Mouse (Mus musculus): ENCODE measurements around the gene Dcpp3. TPM values are rescaled to one million over a fixed set of nuclear protein-coding genes. Genes with fewer than 3 reads are reported as not detected.

Dcpp3 gene
- polyA plus RNA-seq (2014; fragmentation: Illumina TruSeq; extraction: RNeasy Lipid Tissue Mini Kit (QIAGEN cat#74804); ENCODE audit: low read depth, low replicate concordance) = not detected

DNA sequence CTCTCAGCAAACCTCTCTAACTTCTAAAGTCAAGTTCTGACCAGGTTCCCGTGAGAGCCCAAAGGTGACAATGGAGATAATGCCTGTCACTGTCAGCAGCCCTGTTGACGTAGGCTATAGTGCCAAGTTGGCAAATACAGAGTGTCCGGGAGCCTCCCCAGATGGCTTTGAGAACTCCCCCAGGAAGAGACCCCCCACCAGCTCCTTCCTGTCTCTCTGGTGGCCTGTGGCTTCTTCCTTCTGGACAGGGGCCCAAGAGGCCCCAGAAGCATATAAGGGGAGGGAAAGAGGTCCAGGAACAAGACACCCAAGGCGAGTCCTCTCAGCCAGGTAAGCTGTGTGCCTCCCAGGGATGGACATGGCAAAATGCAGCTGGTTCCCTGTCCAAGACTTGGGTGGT is at the start of gene Dcpp3:
Gene Dcpp3, plus strand, starts transcription at position 301 of the 400 bp plus-strand sequence.

DNA sequence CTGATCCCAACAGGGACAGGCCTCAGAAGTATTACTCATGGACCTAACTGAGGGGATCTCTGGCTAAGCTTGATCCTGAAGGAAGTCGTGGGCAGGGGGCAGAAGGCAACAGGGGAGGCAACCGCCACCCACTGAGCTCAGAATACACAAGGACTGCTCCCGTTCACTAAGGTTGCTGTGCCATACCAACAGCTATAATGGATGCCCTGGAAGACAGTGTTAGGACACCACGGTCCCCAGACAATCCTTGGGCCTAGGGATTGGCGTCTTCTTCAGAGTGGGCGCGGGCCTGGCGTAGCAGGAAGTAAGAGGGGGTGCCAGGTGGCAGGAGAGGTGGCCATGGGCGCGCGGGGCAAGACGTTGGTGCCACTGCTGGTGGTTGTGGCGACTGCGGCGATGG is 49.5 kb upstream of the Dcpp3 start, which contains the start of gene Prss21:
Gene Prss21, plus strand, starts transcription at position 301 of the 400 bp plus-strand sequence.

DNA sequence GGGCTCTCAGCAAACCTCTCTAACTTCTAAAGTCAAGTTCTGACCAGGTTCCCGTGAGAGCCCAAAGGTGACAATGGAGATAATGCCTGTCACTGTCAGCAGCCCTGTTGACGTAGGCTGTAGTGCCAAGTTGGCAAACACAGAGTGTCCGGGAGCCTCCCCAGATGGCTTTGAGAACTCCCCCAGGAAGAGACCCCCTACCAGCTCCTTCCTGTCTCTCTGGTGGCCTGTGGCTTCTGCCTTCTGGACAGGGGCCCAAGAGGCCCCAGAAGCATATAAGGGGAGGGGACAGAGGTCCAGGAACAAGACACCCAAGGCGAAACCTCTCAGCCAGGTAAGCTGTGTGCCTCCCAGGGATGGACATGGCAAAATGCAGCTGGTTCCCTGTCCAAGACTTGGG is 36.7 kb upstream of the Dcpp3 start, which contains the start of the genes Dcpp1 and Dcpp2:
Gene Dcpp1, plus strand, starts transcription at position 301 of the 400 bp plus-strand sequence.
Gene Dcpp2, plus strand, starts transcription at position 305 of the 400 bp plus-strand sequence.

DNA sequence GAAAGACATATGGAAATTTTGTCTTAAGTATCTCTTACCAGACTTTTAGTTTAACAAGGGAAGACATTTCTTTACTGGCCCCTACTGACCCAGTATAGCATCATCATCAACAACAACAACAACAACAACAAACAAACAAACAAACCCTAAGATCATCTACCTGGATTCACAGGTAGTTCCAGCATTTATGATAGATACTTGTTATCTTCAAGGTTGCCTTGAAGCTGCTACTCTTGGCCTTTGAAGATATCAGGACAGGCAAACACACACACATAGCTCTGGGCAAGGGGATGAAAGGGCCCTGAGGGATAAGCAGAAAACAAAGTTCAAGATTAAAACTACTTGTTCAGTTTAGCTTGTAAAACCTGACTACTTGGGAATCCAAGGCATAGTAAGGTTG is 24.1 kb downstream of the Dcpp3 start, which contains the start of gene Sbp:
Gene Sbp, plus strand, starts transcription at position 301 of the 400 bp plus-strand sequence.

DNA sequence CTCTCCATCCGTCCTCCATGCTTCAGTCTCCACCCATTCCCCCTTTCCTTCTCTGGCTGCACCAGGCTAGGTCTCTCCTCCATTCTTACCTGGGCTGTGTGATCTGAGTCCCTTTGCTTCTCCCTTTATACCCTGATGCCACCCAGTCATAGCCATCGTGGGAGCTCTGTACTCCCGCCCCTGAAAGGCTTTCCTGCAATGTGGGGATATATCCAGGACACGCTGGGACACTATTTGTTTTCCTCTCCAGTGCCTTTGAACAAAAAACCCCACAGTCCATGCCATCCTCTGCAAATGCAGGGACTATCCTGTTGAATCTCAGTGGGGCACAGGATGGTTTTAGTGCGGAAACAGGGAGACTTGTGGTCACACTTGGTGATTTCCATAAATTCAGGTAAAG is 37.9 kb downstream of the Dcpp3 start, which contains the start of gene Sbpl:
Gene Sbpl, minus strand, starts transcription at position 101 of the 400 bp plus-strand sequence.

Other genes with a start within 250 kb of the Dcpp3 start
- 7.0 TPM for gene Hcfc1r1, start 243.9 kb upstream of the Dcpp3 start, polyA plus RNA-seq (2014; fragmentation: Illumina TruSeq; extraction: RNeasy Lipid Tissue Mini Kit (QIAGEN cat#74804); ENCODE audit: low read depth, low replicate concordance)
- 1.8 TPM for gene Thoc6, start 243.6 kb upstream of the Dcpp3 start, polyA plus RNA-seq (2014; fragmentation: Illumina TruSeq; extraction: RNeasy Lipid Tissue Mini Kit (QIAGEN cat#74804); ENCODE audit: low read depth, low replicate concordance)
- gene Tnfrsf12a, start 240.0 kb upstream of the Dcpp3 start, polyA plus RNA-seq (2014; fragmentation: Illumina TruSeq; extraction: RNeasy Lipid Tissue Mini Kit (QIAGEN cat#74804); ENCODE audit: low read depth, low replicate concordance) = 0.65 TPM
- 0.32 TPM for gene Cldn6, start 238.2 kb upstream of the Dcpp3 start, polyA plus RNA-seq (2014; fragmentation: Illumina TruSeq; extraction: RNeasy Lipid Tissue Mini Kit (QIAGEN cat#74804); ENCODE audit: low read depth, low replicate concordance)
- gene Cldn9, start 233.4 kb upstream of the Dcpp3 start, polyA plus RNA-seq (2014; fragmentation: Illumina TruSeq; extraction: RNeasy Lipid Tissue Mini Kit (QIAGEN cat#74804); ENCODE audit: low read depth, low replicate concordance) = not detected
- gene 1520401A03Rik, start 194.7 kb upstream of the Dcpp3 start, polyA plus RNA-seq (2014; fragmentation: Illumina TruSeq; extraction: RNeasy Lipid Tissue Mini Kit (QIAGEN cat#74804); ENCODE audit: low read depth, low replicate concordance) = not detected
- not detected for gene Pkmyt1, start 191.1 kb upstream of the Dcpp3 start, polyA plus RNA-seq (2014; fragmentation: Illumina TruSeq; extraction: RNeasy Lipid Tissue Mini Kit (QIAGEN cat#74804); ENCODE audit: low read depth, low replicate concordance)
- gene Paqr4, start 176.6 kb upstream of the Dcpp3 start, polyA plus RNA-seq (2014; fragmentation: Illumina TruSeq; extraction: RNeasy Lipid Tissue Mini Kit (QIAGEN cat#74804); ENCODE audit: low read depth, low replicate concordance) = 0.65 TPM
- gene Kremen2, start 171.6 kb upstream of the Dcpp3 start, polyA plus RNA-seq (2014; fragmentation: Illumina TruSeq; extraction: RNeasy Lipid Tissue Mini Kit (QIAGEN cat#74804); ENCODE audit: low read depth, low replicate concordance) = not detected
- gene Flywch1, start 145.9 kb upstream of the Dcpp3 start, polyA plus RNA-seq (2014; fragmentation: Illumina TruSeq; extraction: RNeasy Lipid Tissue Mini Kit (QIAGEN cat#74804); ENCODE audit: low read depth, low replicate concordance) = 0.65 TPM
- gene Flywch2, start 131.4 kb upstream of the Dcpp3 start, polyA plus RNA-seq (2014; fragmentation: Illumina TruSeq; extraction: RNeasy Lipid Tissue Mini Kit (QIAGEN cat#74804); ENCODE audit: low read depth, low replicate concordance) = not detected
- 69.0 TPM for gene Srrm2, start 126.9 kb upstream of the Dcpp3 start, polyA plus RNA-seq (2014; fragmentation: Illumina TruSeq; extraction: RNeasy Lipid Tissue Mini Kit (QIAGEN cat#74804); ENCODE audit: low read depth, low replicate concordance)
- 12.0 TPM for gene Elob, start 88.3 kb upstream of the Dcpp3 start, polyA plus RNA-seq (2014; fragmentation: Illumina TruSeq; extraction: RNeasy Lipid Tissue Mini Kit (QIAGEN cat#74804); ENCODE audit: low read depth, low replicate concordance)
- gene Prss33, start 81.4 kb upstream of the Dcpp3 start, polyA plus RNA-seq (2014; fragmentation: Illumina TruSeq; extraction: RNeasy Lipid Tissue Mini Kit (QIAGEN cat#74804); ENCODE audit: low read depth, low replicate concordance) = not detected
- gene Prss32, start 73.6 kb upstream of the Dcpp3 start, polyA plus RNA-seq (2014; fragmentation: Illumina TruSeq; extraction: RNeasy Lipid Tissue Mini Kit (QIAGEN cat#74804); ENCODE audit: low read depth, low replicate concordance) = not detected
- gene Prss41, start 73.3 kb upstream of the Dcpp3 start, polyA plus RNA-seq (2014; fragmentation: Illumina TruSeq; extraction: RNeasy Lipid Tissue Mini Kit (QIAGEN cat#74804); ENCODE audit: low read depth, low replicate concordance) = not detected
- gene Prss21, start 49.4 kb upstream of the Dcpp3 start, polyA plus RNA-seq (2014; fragmentation: Illumina TruSeq; extraction: RNeasy Lipid Tissue Mini Kit (QIAGEN cat#74804); ENCODE audit: low read depth, low replicate concordance) = not detected
- gene Dcpp1, start 36.6 kb upstream of the Dcpp3 start, polyA plus RNA-seq (2014; fragmentation: Illumina TruSeq; extraction: RNeasy Lipid Tissue Mini Kit (QIAGEN cat#74804); ENCODE audit: low read depth, low replicate concordance) = not detected
- gene Dcpp2, start 36.6 kb upstream of the Dcpp3 start, polyA plus RNA-seq (2014; fragmentation: Illumina TruSeq; extraction: RNeasy Lipid Tissue Mini Kit (QIAGEN cat#74804); ENCODE audit: low read depth, low replicate concordance) = not detected
- gene Sbp, start 24.2 kb downstream of the Dcpp3 start, polyA plus RNA-seq (2014; fragmentation: Illumina TruSeq; extraction: RNeasy Lipid Tissue Mini Kit (QIAGEN cat#74804); ENCODE audit: low read depth, low replicate concordance) = not detected
- not detected for gene Sbpl, start 37.8 kb downstream of the Dcpp3 start, polyA plus RNA-seq (2014; fragmentation: Illumina TruSeq; extraction: RNeasy Lipid Tissue Mini Kit (QIAGEN cat#74804); ENCODE audit: low read depth, low replicate concordance)
- not detected for gene Prss30, start 63.1 kb downstream of the Dcpp3 start, polyA plus RNA-seq (2014; fragmentation: Illumina TruSeq; extraction: RNeasy Lipid Tissue Mini Kit (QIAGEN cat#74804); ENCODE audit: low read depth, low replicate concordance)
- not detected for gene Prss22, start 80.6 kb downstream of the Dcpp3 start, polyA plus RNA-seq (2014; fragmentation: Illumina TruSeq; extraction: RNeasy Lipid Tissue Mini Kit (QIAGEN cat#74804); ENCODE audit: low read depth, low replicate concordance)
- not detected for gene Prss27, start 120.7 kb downstream of the Dcpp3 start, polyA plus RNA-seq (2014; fragmentation: Illumina TruSeq; extraction: RNeasy Lipid Tissue Mini Kit (QIAGEN cat#74804); ENCODE audit: low read depth, low replicate concordance)
- 19.8 TPM for gene Kctd5, start 156.0 kb downstream of the Dcpp3 start, polyA plus RNA-seq (2014; fragmentation: Illumina TruSeq; extraction: RNeasy Lipid Tissue Mini Kit (QIAGEN cat#74804); ENCODE audit: low read depth, low replicate concordance)
- 45.9 TPM for gene Pdpk1, start 233.5 kb downstream of the Dcpp3 start, polyA plus RNA-seq (2014; fragmentation: Illumina TruSeq; extraction: RNeasy Lipid Tissue Mini Kit (QIAGEN cat#74804); ENCODE audit: low read depth, low replicate concordance)
- gene Amdhd2, start 246.3 kb downstream of the Dcpp3 start, polyA plus RNA-seq (2014; fragmentation: Illumina TruSeq; extraction: RNeasy Lipid Tissue Mini Kit (QIAGEN cat#74804); ENCODE audit: low read depth, low replicate concordance) = 1.0 TPM

All from kidney, adult 10 weeks (tissue).